Mouse (Mus musculus) bone marrow, adult 2 months (tissue): ENCODE results near the gene Myadml2. TPM values are rescaled to one million over a fixed set of nuclear protein-coding genes. Genes with fewer than 3 reads are reported as not detected.

ENCODE experiments used
- H3K27ac ChIP-seq: fragments of 200-500 bp; 2 replicates; pipeline ENCODE4 v1.5.1; 2012; ENCODE audit warnings: low read depth, mild to moderate bottlenecking, control low read depth, inconsistent platforms, low read length; ENCODE audit not compliant: control insufficient read depth, poor library complexity, insufficient read depth
- H3K4me1 ChIP-seq: fragments of 200-500 bp; 2 replicates; pipeline ENCODE4 v1.6.1; 2011; ENCODE audit warnings: low read length; ENCODE audit not compliant: control insufficient read depth, insufficient read depth
- H3K4me3 ChIP-seq: fragments of 200-500 bp; replicated peaks from 2 replicates; pipeline ENCODE3; 2011; ENCODE audit warnings: mild to moderate bottlenecking, low read depth, low read length, control low read depth; ENCODE audit not compliant: control insufficient read depth
- CTCF ChIP-seq: fragments of 200-500 bp; IDR thresholded peaks from 2 replicates; pipeline ENCODE4 v1.5.1; 2011; ENCODE audit warnings: low read length, control low read depth; ENCODE audit not compliant: control insufficient read depth, insufficient read depth
- POLR2A ChIP-seq: fragments of 200-500 bp; IDR thresholded peaks from 2 replicates; pipeline ENCODE4 v1.6.1; 2011; ENCODE audit warnings: low read depth, mild to moderate bottlenecking, control low read depth, low read length, borderline replicate concordance; ENCODE audit not compliant: control insufficient read depth
- WGBS: fragments of 180-500 bp; shearing (Covaris S2); methylation state at CpG from one replicate; pipeline ENCODE4 v1.1.7; 2018; 5-methylcytosine and 5-hydroxymethylcytosine counted together
- polyA plus RNA-seq: library from polyadenylated mRNA; stranded (reverse); fragments of >200 nt; gene quantifications from 2 replicates; pipeline ENCODE4 v1.2.4, GENCODE M21; 2011; ENCODE audit warnings: low replicate concordance; ENCODE audit not compliant: missing spikeins, insufficient read depth, insufficient read length

The Myadml2 gene
- polyA plus RNA-seq, 1 experiment, result 6.7 TPM

DNA sequence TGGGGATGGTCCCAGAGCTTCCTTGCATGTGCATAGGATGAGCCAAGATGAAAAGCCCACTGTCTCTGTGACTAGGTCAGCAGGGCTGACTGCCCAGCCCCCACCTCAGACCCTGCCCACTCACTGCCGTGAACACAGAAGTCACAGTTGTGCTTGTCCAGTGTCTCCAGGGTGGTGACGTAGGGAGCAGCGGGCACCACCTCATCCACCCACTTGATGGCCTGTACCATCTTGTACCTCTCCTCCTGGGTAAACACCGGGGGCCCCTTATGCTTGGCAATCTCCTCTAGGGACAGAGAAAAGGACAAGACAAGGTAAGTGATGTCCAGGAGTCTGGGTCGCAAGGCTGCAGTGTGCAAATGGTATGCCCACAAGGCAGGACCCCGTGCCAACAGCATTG is 32.8 kb downstream of the Myadml2 start:
- WGBS, result 90% methylated on average over 6 of the region's 6 CpGs
- TF ChIP-seq POLR2A (no peak), CTCF (no peak)
- Histone ChIP-seq H3K4me3 (no peak overlapping the region), H3K27ac (no peak overlapping the region), H3K4me1 (peaks cover 2% of the 10 kb centered on the region; the same call in 1 of the 2 replicates)

DNA sequence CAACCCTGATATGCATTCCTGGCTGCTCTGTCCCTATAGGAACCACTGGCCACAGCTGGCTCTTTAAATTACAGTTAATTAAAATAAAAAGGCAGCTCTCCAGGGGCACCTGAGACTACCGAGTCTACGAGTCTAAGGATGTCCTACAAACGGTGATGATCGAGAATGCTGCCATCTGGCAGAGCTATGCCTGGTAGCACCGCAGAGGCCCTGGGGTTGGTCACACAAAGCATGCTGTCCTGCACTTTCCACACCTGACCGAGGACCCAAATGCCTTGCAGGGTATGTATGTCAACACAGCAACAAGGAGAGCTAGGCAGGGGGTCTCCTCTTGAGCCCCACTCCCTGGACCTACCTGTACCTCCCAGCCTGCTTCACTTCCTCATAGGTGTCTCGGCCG is 34.0 kb downstream of the Myadml2 start:
- 84% methylated on average over 8 of the region's 8 CpGs for WGBS
- Histone ChIP-seq H3K4me3 (no peak overlapping the region), H3K4me1 (peaks cover 2% of the 10 kb centered on the region; the same call in 1 of the 2 replicates), H3K27ac (no peak overlapping the region)
- no peak for TF ChIP-seq CTCF
- no peak for TF ChIP-seq POLR2A

GRCm38 (mm10) chr11:120613481-120613972 is 34.4 kb downstream of the Myadml2 start:
- Histone ChIP-seq H3K4me1 (peaks cover 2% of the 10 kb centered on the region; the same call in 1 of the 2 replicates), H3K4me3 (no peak overlapping the region), H3K27ac (no peak overlapping the region)
- TF ChIP-seq CTCF (no peak), POLR2A (no peak)
- WGBS, result 88% methylated on average over 10 of the region's 10 CpGs

DNA sequence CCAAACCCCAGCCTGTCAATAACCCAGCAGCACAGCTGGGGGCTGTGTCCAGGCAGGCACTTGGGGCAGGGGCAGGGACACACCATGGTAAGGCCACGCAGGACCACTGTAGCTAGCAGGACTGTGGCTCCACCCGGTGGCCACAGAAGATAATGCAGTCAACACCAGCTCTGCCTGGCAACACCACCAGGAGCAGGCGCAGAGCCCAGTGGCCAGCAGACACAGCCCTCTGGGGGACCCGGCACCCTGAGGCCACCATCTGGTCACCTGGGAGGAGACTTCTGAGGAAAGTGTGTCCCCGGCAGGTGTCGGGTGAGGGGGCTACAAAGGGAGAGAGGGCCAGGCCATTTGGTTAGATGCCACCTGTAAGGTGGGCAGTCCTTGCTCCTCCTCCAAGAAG is 35.2 kb downstream of the Myadml2 start:
- H3K4me1 ChIP-seq, result peaks cover 2% of the 10 kb centered on the region; the same call in 1 of the 2 replicates
- no peak overlapping the region for H3K27ac ChIP-seq
- 49% methylated on average over 6 of the region's 6 CpGs for WGBS
- no peak overlapping the region for H3K4me3 ChIP-seq
- TF ChIP-seq POLR2A (no peak), CTCF (peak; percentile 95)

GRCm38 (mm10) chr11:120610477-120611046 is 37.4 kb downstream of the Myadml2 start:
- WGBS, result 91% methylated on average over 9 of the region's 9 CpGs
- H3K4me1 ChIP-seq, result no peaks in the 10 kb centered on the region
- no peak for TF ChIP-seq CTCF

GRCm38 (mm10) chr11:120609250-120609649 is 38.7 kb downstream of the Myadml2 start:
- Histone ChIP-seq H3K4me1 (no peaks in the 10 kb centered on the region), H3K27ac (no peak overlapping the region), H3K4me3 (no peak overlapping the region)
- 66% methylated on average over 8 of the region's 8 CpGs for WGBS
- TF ChIP-seq CTCF, result no peak

More at GRCm38 (mm10) chr11:120610477-120611046, 37.4 kb downstream of the Myadml2 start:
- no peak overlapping the region for H3K4me3 ChIP-seq
- H3K27ac ChIP-seq, result no peak overlapping the region

- no peaks in the 10 kb centered on the region for H3K4me1 ChIP-seq
- TF ChIP-seq POLR2A, result no peak
- no peak for TF ChIP-seq CTCF
- H3K27ac ChIP-seq, result no peak within 1 kb of the TSS
- WGBS, result 18% methylated on average over 45 of the region's 45 CpGs
- H3K4me3 ChIP-seq, result no peak within 1 kb of the TSS
Observed at GRCm38 (mm10) chr11:120608241-120609034, 39.5 kb downstream of the Myadml2 start, which contains the start of gene Npb. TSS of gene Npb (plus strand) at chr11:120608477.

DNA sequence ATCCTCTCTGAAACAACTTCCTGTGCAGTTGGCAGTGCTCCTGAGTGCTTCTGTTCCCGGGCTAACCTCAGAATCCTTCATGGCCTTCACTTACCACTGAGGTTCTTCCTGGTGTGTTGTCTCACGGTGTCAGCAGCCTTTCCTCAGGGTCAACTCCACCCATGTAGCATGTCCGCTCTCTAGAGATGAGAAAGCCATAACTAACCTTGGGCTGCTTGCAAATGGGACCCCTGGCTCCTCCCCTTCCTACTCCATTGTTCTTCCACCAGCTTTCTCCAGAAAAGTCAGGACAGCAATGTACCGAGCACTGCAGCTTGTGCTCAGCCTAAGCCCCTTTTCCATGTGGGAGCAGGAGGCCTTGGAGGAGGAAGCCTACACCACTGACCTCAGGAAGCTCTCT is 41.2 kb downstream of the Myadml2 start:
- no peak overlapping the region for H3K27ac ChIP-seq
- H3K4me3 ChIP-seq, result no peak overlapping the region
- TF ChIP-seq POLR2A, result no peak
- TF ChIP-seq CTCF, result no peak
- WGBS, result 86% methylated on average over 4 of the region's 4 CpGs
- H3K4me1 ChIP-seq, result no peaks in the 10 kb centered on the region

DNA sequence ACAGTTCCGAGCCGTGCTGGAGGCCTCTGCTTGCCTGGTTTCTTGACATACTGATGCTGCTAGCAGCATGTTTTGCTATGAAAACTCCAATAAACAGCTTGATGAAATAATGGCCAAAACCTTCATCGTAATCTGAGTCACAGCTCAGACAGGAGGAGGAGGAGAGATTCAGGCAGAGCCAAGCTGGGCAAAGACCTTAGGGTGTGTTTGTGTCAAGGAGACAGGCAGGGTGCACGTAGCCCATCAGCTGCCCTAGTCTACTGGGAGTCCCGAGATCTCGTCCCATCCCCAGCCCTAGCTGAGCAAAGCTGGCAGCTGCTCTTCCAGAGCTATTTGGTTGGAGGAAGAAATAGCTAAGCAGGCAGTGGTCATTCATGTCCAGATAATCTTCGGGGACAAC is 42.3 kb downstream of the Myadml2 start:
- no peaks in the 10 kb centered on the region for H3K4me1 ChIP-seq
- TF ChIP-seq POLR2A (no peak), CTCF (no peak)
- no peak overlapping the region for H3K4me3 ChIP-seq
- H3K27ac ChIP-seq, result no peak overlapping the region
- 88% methylated on average over 7 of the region's 7 CpGs for WGBS
